Mouse (Mus musculus) fat pad, adult 2 months (tissue): ENCODE results near the gene Dusp2.

Experiments
- DNase-seq: peaks from one replicate; pipeline ENCODE4 v3.0.0-alpha.2; 2011; ENCODE audit warnings: low read depth, low spot score; ENCODE audit errors: extremely low read depth

Gene Dusp2

DNA sequence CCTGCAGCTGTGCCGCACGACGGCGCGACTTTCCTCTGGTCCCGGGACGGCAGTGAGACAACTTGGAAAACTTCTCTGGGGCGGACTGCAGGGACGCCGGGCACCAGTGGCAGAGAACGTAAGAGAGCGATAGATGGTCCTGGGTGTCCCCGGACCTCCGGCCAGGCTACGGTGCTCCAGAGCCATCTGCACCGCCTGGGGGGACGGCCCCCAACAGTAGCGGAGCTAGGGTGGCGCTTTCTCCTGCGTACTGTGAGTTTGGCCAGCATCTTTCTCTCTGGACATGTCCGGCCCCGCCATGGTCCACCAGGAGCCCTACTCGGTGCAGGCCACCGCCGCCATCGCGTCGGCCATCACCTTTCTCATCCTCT is 27.3 kb downstream of the Dusp2 start:
- no peak for DNase-seq

DNA sequence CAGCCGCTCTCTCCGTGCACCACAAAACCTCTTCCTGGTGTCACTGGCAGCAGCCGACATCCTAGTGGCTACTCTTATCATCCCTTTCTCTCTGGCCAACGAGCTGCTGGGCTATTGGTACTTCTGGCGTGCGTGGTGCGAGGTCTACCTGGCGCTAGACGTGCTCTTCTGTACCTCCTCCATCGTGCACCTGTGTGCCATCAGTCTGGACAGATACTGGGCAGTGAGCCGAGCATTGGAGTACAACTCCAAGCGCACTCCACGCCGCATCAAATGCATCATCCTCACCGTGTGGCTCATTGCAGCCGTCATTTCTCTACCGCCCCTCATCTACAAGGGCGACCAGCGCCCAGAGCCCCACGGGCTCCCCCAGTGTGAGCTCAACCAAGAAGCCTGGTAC is 27.7 kb downstream of the Dusp2 start:
- DNase-seq, result no peak

DNA sequence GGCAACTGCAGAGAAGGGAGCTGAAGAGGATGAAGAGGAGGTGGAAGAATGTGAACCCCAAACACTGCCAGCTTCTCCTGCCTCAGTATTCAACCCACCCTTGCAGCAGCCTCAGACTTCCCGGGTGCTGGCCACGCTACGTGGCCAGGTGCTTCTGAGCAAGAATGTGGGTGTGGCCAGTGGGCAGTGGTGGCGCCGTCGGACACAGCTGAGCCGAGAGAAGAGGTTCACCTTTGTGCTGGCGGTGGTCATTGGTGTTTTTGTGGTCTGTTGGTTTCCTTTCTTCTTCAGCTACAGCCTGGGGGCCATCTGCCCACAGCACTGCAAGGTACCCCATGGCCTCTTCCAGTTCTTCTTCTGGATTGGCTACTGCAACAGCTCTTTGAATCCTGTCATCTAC is 28.5 kb downstream of the Dusp2 start:
- DNase-seq, result no peak

DNA sequence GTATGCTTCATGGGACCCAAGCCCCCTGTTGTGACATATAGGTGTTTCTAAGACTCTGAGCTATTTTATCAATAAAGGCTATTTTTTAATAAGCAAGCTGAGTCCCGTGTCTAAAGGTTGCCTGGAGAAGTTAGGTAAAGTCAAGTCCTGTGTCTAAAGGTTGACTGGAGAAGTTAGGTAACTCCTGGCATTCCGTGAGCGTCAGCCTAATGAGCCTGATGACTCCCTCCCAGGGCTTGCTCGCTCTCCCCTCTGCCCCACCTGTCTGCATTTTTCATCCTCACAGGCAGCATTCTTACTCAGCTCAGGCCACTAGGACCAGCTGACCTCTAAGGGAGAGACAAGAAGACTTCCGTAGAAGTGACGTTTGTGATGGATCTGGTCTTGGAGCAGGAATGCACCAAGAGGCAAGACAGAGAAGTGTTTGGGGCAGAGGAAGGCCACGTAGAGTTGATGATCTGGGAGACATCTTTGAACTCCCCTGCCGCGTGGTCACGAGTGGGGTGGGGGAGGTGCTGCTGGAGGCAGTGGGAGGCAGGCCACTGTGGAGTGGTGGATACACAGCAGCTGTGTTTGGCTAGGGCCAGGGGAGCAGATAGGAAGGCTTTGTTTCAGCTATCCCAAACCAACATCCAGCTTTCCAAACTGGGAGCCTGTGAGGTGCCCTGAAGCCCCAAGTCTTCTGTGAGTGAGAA is 31.3 kb downstream of the Dusp2 start:
- no peak for DNase-seq

DNA sequence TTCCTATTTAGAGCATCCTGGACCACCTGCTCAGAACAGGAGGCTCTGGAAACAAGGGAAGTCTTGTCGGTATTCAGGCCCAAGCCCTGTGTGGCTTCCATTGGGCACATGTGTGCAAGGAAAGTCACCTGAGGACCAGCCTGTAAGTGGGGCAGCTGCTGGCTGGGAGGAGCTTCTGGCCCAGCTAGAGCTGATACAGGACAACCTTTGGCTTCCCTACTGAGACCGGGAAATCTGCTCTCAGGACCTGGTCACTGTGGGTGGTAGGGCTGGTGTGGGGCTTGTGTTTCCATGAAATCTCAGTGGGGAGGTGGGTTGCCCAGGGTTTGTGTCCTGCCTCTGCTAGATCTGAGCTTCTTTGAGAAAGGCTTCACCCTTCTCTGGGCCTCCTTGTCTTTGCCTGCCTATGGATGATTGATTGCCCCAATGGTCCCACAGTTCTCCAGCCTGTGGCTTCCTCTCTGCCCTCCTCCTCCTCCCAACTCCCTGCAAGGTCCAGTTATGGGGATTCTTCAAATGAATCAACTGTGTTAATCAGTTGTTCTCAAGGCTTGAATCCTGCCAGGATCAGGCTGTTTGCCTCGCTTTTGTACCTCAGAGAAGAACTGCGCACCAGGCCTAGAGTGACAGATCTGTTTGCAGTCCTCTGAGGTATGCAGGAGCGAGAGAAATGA is 33.9 kb downstream of the Dusp2 start:
- DNase-seq, result no peak

DNA sequence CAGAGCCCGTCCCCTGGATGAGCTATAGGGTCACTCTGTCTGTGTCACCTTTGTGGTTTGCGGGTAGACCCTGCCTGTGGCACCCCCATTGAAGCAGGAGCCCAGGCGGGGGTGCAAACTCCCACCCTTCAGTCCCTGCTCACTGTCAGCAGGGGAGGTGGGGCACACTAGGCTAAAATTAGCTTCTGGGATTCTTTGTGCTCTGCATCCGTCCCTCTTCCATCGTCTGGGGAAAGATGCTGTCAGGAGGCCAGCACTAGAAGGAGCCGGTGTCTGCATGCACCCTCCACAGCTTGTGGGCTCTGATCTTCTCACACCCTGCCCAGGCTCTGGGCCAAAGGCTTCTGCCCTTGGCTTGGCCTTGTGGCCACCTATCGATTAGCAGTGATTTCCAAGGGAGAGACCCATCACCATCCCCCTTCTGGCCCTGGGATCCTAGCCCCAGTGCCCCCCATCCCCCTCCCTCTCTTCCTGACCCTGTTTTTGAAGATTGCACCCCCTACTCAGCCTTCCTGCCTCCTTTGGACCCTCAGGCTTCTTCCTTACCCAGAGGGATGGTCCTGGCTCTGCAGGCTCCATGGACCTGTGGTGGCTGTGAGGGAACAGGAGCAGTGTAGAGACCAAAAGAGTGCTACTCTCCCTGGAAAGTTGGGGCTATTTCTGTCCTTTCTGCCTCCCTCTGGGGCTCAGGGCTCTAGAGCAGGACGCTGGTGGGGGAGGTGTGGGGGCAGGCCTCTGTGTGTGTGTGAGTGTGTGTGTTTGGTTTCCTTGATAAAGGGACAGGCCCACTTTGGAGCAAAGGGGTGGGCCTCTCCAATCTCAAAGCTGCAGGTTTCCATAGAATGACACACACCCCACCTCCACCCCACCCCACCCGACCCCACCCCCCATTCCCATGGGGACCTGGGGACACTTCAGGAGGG is 34.9 kb downstream of the Dusp2 start:
- DNase-seq, result no peak

DNA sequence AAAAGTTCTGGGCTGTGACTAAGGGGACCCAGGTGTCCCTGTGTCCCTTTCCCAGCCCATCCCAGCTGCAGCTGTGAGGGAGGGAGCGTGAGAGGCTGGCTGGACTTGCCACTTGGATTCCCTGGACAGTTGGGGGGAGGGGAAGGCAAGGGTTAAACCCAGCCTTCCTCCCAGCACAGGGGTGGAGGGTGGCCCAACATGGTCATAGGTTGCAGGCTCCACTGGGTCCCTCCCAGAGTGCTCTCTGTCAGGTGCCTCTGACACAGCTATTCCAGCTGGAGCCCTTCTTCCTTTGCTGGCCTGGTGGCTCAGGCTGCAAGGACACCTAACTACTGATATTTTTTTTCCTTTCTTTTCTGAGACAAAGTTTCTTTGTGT is 35.5 kb downstream of the Dusp2 start:
- DNase-seq, result no peak

DNA sequence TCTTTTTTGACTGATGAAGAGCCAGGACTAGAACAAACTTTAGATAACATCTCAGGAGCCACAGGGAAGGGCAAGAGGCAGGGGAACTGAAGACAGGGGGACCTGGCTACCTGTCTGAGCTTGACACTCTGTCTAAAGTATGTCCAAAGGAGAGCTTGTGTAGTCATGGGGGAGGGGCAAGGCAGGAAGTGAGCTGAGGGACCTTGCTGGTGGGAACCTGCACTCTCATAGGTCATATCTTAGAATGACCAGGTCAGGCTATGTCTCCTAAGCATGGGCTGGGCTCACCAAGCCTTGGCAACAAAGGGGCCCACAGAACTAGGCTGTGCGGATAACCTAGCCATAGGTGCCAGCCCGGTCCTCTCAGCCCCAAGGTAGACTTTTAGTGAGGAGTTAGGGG is 36.1 kb downstream of the Dusp2 start:
- DNase-seq, result no peak

DNA sequence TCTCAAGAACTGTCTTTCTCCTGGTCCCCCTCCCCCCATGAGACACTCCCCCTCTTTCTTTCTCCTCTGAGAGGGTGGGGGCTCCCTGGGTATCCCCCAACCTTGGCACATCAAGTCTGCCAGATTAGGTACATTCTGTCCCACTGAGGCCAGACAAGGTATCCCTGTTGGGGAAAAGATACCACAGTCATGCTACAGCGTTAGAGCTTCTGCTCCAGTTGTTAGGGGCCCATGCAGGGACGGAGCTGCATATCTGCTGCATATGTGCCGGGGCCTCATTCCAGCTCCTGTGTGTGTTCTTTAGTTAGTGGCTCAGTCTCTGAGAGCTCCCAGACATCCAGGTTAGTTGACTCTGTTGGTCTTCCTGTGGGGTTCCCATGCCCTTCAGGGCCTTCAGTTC is 38.2 kb downstream of the Dusp2 start:
- DNase-seq, result no peak

DNA sequence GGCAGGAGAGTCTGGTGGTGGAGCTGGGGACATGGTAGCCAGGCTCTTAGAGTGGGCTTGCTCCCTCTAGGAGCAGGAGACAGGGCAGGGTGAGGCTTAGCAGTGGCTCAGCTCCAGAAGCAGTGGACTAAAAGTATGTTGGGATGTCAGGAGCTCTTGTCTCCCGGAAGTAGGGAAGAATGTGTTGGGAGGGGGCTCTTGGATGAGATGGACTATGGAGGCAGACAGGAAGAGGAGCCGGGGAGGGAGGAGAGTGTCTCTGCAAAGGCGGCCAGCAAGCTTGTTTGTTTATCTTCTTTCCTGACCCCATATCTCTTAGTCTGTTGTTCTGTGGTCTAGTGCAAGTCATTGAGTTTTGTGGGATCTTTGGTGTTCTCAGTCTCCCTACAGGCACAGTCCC is 39.1 kb downstream of the Dusp2 start:
- no peak for DNase-seq

DNA sequence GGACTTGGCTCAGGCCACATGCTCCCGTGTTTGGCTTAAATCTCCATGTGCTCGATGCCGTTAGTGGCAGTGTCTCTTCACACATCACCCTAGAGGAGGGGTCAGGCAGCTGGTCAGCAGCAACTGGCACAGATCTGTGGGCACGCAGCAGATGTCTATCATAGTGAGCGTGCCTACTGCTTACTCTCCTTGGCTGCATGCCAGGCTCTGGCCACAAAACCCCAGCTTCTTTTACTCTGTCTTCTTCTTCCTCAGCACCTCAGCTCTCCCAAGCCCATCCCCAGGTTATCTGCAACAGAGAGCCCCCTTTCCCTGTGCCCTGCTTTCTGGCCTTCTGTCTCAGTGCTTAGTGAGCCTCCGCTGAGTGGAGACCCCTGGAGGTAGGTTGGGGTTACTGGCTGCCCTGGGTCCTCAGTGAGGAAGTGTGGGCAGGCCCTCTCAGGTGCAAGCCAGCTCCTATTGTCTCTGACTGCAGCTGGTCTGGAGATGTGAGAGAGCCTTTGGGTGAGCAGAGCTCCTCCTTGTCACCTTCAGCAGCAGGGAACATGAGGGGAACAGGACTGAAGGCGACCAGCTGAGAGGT is 39.9 kb downstream of the Dusp2 start:
- no peak for DNase-seq

DNA sequence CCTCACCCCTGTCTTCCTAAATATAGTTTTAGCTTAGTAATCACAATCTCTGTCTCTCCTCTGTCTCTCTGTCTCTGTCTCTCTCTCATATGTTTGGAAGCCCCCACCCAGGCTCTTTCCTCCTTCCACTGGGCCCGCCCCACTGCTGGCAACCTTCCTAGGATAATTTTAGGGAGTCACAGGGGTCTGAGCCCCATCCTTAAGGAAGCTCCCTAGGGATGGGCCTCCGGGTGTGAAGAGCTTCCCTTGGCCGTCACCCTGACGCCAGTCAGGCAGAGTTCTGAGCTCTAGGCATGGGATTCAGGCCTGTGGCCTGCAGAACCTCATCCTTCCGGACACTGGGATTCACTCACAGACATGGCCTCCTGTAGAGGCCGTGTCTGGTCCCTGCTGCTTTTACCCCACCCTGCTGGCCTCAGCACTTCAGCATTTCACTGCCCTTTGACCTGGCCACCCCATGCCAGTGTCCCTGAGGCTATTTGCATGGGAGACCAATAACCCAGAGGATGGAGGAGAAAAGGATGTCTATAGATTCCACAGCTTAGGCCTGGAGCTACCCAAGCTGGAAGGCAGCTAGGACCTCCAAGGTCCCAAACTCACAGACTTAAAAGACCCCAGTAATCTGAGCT is 40.6 kb downstream of the Dusp2 start:
- DNase-seq, result no peak

DNA sequence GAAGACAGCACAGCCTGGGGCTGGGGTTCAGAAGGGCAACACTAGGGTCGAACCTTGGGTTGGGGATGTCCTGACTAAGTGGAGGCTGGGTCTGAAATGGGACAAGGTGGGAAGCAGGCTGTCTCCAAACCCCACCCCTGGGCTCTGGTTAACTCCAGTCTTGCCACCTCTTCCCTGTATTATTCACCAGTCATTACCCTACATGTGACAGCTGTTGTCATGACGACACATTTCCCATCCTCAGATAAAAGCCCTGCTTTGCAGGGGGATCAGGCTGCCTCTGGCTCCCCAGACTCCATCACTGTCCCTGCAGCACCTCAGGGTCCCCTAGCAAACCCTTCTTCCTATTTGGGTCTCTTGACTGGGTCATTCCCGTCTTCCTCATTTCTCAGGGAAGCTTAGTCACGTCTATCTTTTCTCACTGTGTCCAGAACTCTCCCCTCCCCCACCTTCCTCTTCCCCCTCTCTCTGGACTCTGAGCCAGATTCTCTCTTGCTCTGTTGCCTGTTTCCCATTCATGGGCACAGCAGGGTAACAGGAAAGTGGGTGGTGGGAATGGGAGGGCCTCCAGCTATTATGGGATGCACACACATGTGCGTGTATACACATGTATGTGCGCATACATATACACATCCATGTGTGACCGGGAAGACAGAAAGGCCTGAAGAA is 42.1 kb downstream of the Dusp2 start:
- no peak for DNase-seq

DNA sequence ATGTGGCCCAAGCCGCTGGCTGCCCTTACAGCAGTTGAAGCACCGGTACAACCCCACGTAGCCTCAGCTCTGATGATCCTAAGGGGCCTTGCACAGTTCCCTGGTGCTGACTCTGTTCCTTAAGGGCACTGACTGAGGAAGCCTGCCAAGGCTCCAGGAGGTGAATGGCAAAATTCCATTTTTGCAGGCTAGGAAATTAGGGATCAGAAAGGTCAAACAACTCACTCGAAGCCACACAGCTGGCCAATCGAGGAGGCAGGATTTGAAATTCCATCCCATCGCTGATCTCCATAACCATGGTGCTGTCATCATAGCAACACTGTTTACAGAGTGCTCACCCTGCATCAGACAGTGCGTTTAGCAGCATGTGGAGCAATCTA is 42.6 kb downstream of the Dusp2 start:
- no peak for DNase-seq

DNA sequence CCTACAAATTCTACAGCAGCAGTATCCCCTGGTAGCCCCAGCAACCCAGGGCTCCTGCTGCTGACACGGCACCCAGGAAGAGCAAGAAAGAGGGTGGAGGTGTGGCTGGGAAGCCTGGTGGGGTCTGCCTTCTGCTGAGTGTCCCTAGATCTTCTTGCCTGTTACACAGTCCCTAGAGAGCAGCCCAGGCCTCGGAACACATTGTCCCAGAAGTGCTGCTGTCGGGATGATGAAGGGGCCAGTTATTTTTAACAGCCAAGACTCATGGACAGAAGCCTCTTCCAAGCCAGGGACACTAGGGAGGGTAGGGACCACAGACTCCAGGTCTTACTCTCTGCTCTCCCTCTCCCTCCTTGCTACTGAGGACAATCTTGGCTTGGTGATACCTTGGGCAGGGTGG is 43.3 kb downstream of the Dusp2 start:
- no peak for DNase-seq

DNA sequence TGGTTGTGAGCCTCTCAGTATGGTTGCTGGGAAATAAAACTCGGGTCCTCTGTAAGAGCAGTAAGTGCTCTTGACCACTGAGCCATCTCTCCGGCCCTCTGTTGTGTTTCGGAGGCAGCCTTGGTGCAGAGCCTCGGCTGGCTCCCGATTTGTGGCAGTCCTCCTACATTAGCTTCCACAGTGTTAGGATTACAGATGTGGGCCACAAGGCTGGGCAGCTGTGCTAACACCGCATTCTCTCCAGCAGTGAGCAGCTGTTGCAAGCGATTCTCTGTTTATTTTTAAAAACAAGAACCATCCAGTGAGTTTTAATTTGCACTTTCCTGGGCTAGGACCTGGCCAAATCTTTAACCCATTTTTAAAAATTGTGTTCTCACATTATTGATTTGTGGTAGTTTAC is 47.9 kb downstream of the Dusp2 start:
- DNase-seq, result no peak

DNA sequence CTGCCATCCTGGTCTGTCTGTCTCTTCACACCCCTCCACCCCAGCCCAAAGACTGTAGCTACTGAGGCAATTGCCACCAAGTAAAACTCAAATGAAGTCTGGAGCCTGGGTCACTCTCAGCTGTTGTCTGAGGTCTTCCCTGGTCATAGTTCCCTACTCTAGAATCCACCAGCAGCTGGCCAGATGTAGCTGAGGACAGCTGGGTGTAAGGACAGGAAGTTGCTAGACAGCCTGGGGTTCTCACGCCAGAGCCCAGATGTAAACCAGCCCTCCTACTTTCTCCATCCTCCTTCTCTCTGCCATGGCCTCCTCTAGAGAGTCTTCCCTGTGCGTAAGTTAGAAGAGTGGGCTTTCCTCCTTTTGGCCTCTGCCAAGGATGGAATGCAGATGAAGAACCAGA is 51.6 kb downstream of the Dusp2 start:
- no peak for DNase-seq
